Mouse (Mus musculus) embryonic facial prominence, embryonic 11.5 days (tissue): ENCODE results near the gene Slc25a42. TPM values are rescaled to one million over a fixed set of nuclear protein-coding genes. Genes with fewer than 3 reads are reported as not detected.
"Not testable (repeated sequence)": the region's sequence is repeated elsewhere in the genome, so short reads cannot be mapped to it uniquely, and the experiment has no call there.

Experiments used
- ATAC-seq: fragments of 200-750 bp; cut with Nextera tagmentation; replicated peaks from 2 replicates; pipeline ENCODE4 v1.8.0; 2017; ENCODE audit warnings: low read depth; ENCODE audit not compliant: insufficient number of reproducible peaks, low FRiP score, low TSS enrichment
- DNase-seq: peaks from one replicate; pipeline ENCODE4 v3.0.0-alpha.2; 2015; ENCODE audit warnings: low spot score
- H3K27ac ChIP-seq: fragments of 300-500 bp; sonication (generic); replicated peaks from 2 replicates; pipeline ENCODE4 v1.5.1; 2014; ENCODE audit warnings: mild to moderate bottlenecking, low read depth, low read length, control low read depth
- H3K27me3 ChIP-seq: fragments of 300-500 bp; sonication (generic); 2 replicates; pipeline ENCODE4 v1.6.1; 2014; ENCODE audit warnings: mild to moderate bottlenecking, low read length, moderate library complexity, mixed read lengths; ENCODE audit not compliant: control insufficient read depth, insufficient read depth
- H3K36me3 ChIP-seq: fragments of 300-500 bp; sonication (generic); replicated peaks from 2 replicates; pipeline ENCODE4 v1.6.1; 2014; ENCODE audit warnings: low read depth, mild to moderate bottlenecking, low read length, moderate library complexity, mixed read lengths; ENCODE audit not compliant: control insufficient read depth, insufficient read depth
- H3K4me1 ChIP-seq: fragments of 300-500 bp; sonication (generic); 2 replicates; pipeline ENCODE4 v1.6.1; 2014; ENCODE audit warnings: low read length, mixed read lengths; ENCODE audit not compliant: control insufficient read depth, insufficient read depth
- H3K4me2 ChIP-seq: fragments of 300-500 bp; sonication (generic); 2 replicates; pipeline ENCODE4 v1.6.1; 2014; ENCODE audit warnings: low read depth, mild to moderate bottlenecking, control low read depth, low read length, moderate library complexity
- H3K4me3 ChIP-seq: fragments of 300-500 bp; sonication (generic); 2 replicates; pipeline ENCODE4 v1.5.1; 2014; ENCODE audit warnings: low read depth, low read length, control low read depth
- H3K9ac ChIP-seq: fragments of 300-500 bp; sonication (generic); replicated peaks from 2 replicates; pipeline ENCODE4 v1.6.1; 2014; ENCODE audit warnings: mild to moderate bottlenecking, control low read depth, low read length
- H3K9me3 ChIP-seq: fragments of 300-500 bp; sonication (generic); replicated peaks from 2 replicates; pipeline ENCODE4 v1.6.1; 2016; ENCODE audit warnings: mild to moderate bottlenecking, low read length, inconsistent platforms, mixed read lengths; ENCODE audit not compliant: control insufficient read depth
- WGBS: fragments of 180-500 bp; shearing (Covaris S2); extraction: QIAGEN DNeasy Blood & Tissue Kit; methylation state at CpG from one replicate; pipeline ENCODE4 v1.1.7; 2014; 5-methylcytosine and 5-hydroxymethylcytosine counted together
- polyA plus RNA-seq: library from polyadenylated mRNA; unstranded; fragments of >200 nt; fragmentation: Nextera tagmentation; extraction: Ambion mirVana; gene quantifications from 2 replicates; pipeline ENCODE4 v1.2.1, GENCODE M21; 2014

The Slc25a42 gene
- polyA plus RNA-seq, 1 experiment from 2014 or later: 1.3 TPM

DNA sequence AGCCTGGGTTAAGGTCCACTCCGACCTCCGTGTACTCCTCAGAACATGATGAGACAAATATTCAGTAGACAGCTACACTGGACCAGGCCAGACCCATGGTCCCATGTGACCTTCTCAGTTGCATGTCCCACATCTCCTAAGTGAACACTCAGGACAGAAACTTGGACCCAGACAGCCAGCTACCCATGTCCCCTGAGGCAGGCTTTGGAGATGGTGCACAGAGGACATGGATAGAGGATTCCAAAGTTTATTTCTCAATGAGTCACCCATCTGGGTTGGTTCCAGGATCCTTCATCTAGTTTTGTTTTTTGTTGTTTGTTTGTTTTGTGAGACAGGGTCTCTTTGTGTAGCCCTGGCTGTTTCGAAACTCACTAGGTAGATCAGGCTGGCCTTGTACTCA is 8.8 kb upstream of the Slc25a42 start:
- no peaks in the 10 kb centered on the region for H3K9me3 ChIP-seq
- WGBS: 88% methylated on average over 3 of the region's 3 CpGs

DNA sequence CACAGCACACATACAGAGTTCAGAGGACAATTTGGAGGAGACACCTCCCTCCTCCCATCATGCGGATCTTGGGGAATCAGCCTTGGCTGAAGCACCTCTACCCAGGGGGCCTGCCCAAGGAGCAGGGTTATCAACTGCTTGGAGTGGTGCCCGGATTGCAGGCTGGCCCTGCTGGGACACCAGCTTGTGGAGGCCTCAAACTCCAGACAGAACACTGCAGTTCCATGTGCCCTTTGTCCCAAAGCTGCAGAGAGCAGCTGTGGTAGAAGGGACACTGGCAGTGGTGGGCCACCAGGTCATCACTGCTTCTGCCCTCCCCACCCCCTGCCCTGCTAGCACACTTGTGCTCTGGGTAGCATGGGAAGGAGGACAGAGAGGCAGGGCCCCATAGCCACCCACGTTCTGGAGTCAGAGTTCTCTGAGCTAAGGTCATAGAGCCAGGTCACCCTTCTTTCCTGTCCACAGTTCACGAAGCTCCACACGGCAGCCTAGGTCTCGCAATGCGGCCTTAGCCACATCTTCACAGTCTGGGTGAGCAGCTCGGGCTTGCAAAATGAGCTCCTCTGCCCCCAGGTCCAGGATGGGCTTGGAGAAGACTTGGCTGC is 8.2 kb upstream of the Slc25a42 start:
- H3K9ac ChIP-seq: no peak overlapping the region
- ATAC-seq (no peak), DNase-seq (no peak)
- H3K4me3 ChIP-seq: no peak overlapping the region
- WGBS: 67% methylated on average over 8 of the region's 8 CpGs
- no peaks in the 10 kb centered on the region; the same call in none of the 2 replicates for H3K36me3 ChIP-seq
- no peak overlapping the region for H3K4me2 ChIP-seq
- H3K27ac ChIP-seq: no peak overlapping the region
- no peaks in the 10 kb centered on the region for H3K4me1 ChIP-seq
- H3K9me3 ChIP-seq: no peaks in the 10 kb centered on the region
- H3K27me3 ChIP-seq: no peaks in the 10 kb centered on the region

More for the DNA sequence above, 8.8 kb upstream of the Slc25a42 start:
- H3K9ac ChIP-seq: no peak overlapping the region
- H3K4me3 ChIP-seq: no peak overlapping the region
- DNase-seq: no peak
- H3K4me2 ChIP-seq: no peak overlapping the region
- no peaks in the 10 kb centered on the region for H3K4me1 ChIP-seq
- no peak for ATAC-seq
- H3K27ac ChIP-seq: no peak overlapping the region
- no peaks in the 10 kb centered on the region for H3K27me3 ChIP-seq
- no peaks in the 10 kb centered on the region; the same call in none of the 2 replicates for H3K36me3 ChIP-seq

DNA sequence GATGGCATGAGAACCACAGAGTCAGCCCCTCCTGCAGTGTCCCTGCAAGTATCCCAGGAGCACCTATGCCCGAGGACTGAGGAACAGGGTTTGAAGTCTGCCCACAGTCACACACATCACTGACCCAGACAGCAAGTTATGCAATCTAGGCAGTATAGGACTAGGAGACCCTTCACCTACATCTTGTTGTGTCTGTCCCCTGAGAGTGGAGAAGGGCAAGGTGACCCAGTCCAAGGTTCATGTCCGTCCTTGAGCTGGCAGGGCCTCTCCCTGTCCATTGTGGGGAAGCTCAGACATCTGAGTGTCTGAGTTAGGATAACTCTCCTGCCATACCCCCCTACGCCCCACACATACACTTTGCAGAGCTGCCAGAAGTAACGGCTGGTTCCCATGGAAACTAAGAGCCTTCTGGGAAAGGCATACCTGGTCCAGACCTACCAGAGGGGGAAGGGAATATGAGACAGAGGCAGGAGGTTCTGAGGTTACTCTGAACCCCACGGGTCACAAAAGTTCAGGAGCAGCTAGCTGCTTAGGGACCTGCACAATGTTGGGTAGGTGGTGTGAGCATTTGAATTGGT is 7.1 kb upstream of the Slc25a42 start:
- no peaks in the 10 kb centered on the region; the same call in 1 of the 2 replicates for H3K36me3 ChIP-seq
- DNase-seq (no peak), ATAC-seq (no peak)
- no peaks in the 10 kb centered on the region for H3K9me3 ChIP-seq
- no peaks in the 10 kb centered on the region for H3K4me1 ChIP-seq
- no peaks in the 10 kb centered on the region for H3K27me3 ChIP-seq
- no peak overlapping the region for H3K9ac ChIP-seq
- WGBS: 56% methylated on average over 5 of the region's 5 CpGs
- no peak overlapping the region for H3K4me3 ChIP-seq
- no peak overlapping the region for H3K4me2 ChIP-seq
- no peak overlapping the region for H3K27ac ChIP-seq

- Histone ChIP-seq H3K9ac (no peak overlapping the region), H3K27me3 (no peaks in the 10 kb centered on the region), H3K4me1 (no peaks in the 10 kb centered on the region), H3K36me3 (no peaks in the 10 kb centered on the region; the same call in 1 of the 2 replicates), H3K9me3 (no peaks in the 10 kb centered on the region), H3K4me3 (no peak overlapping the region), H3K4me2 (no peak overlapping the region), H3K27ac (no peak overlapping the region)
- no peak for DNase-seq
- no peak for ATAC-seq
Measured at GRCm38 (mm10) chr8:70217441-70217840, 5.3 kb upstream of the Slc25a42 start.

DNA sequence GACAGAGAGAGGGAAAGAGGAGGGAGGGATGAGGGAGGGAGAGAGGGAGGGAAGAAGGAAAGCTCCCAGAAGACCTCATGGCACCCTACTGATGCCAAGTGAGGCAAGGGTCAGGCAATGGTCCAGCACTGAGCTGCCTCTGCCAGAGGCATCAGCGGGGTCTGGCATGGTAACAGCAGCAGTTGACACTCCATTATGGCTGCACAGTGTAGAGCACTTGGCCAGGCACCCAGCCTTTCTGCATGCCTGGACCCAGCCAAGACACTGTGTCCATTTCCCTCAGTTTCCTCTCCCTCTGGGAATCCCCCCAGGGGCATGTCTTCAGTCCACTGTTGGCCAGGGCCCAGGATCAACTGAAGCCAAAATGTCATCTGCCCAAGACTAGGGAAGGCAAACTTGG is 4.5 kb upstream of the Slc25a42 start:
- H3K36me3 ChIP-seq: no peaks in the 10 kb centered on the region
- DNase-seq (no peak), ATAC-seq (no peak)
- no peaks in the 10 kb centered on the region; the same call in 1 of the 2 replicates for H3K4me1 ChIP-seq
- H3K4me3 ChIP-seq: no peak overlapping the region
- WGBS: 67% methylated on average over 1 of the region's 1 CpGs
- no peak overlapping the region for H3K27ac ChIP-seq
- H3K27me3 ChIP-seq: no peaks in the 10 kb centered on the region
- no peaks in the 10 kb centered on the region for H3K9me3 ChIP-seq
- no peak overlapping the region for H3K4me2 ChIP-seq
- no peak overlapping the region for H3K9ac ChIP-seq

GRCm38 (mm10) chr8:70216161-70216560 is 4.1 kb upstream of the Slc25a42 start:
- H3K9ac ChIP-seq, ATAC-seq, H3K4me1 ChIP-seq, H3K4me2 ChIP-seq, H3K27me3 ChIP-seq, H3K4me3 ChIP-seq, H3K9me3 ChIP-seq, H3K36me3 ChIP-seq, H3K27ac ChIP-seq, DNase-seq: not testable (repeated sequence)
- 71% methylated on average over 3 of the region's 3 CpGs for WGBS

DNA sequence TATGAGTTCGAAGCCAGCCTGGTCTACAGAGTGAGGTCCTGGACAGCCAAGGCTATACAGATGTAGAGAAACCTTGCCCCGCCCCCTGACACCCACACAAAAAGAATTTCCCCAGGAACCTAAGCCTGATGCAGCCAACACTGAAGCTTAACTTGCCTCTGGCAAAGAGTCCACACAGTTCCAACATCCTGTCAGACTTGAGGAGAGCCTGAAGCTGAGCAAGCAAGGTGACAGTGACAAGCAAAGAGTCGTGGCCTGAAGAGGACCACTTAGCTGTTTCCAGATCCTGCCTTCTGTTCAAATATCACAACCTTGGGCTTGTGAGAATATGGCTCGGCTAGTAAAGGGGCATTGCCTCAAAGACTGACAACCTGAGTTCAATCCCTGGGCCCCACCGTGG is 3.0 kb upstream of the Slc25a42 start:
- Histone ChIP-seq H3K9ac (no peak overlapping the region), H3K27me3 (no peaks in the 10 kb centered on the region), H3K27ac (no peak overlapping the region), H3K4me1 (peaks cover 5% of the 10 kb centered on the region), H3K36me3 (no peaks in the 10 kb centered on the region), H3K4me2 (no peak overlapping the region), H3K4me3 (no peak overlapping the region), H3K9me3 (no peaks in the 10 kb centered on the region)
- no peak for ATAC-seq
- DNase-seq: no peak
- 76% methylated on average over 5 of the region's 5 CpGs for WGBS

- no peak for ATAC-seq
- Histone ChIP-seq H3K27ac (no peak overlapping the region), H3K27me3 (no peaks in the 10 kb centered on the region), H3K36me3 (no peaks in the 10 kb centered on the region), H3K4me1 (peaks cover 5% of the 10 kb centered on the region), H3K4me2 (no peak overlapping the region), H3K9me3 (no peaks in the 10 kb centered on the region), H3K4me3 (no peak overlapping the region), H3K9ac (no peak overlapping the region)
- WGBS: 61% methylated on average over 3 of the region's 3 CpGs
- no peak for DNase-seq
Measured at GRCm38 (mm10) chr8:70214411-70214810, 2.3 kb upstream of the Slc25a42 start.
